Mouse (Mus musculus): Measurements from ENCODE around the gene Snrnp25.
"Not testable (repeated sequence)": the region's sequence is repeated elsewhere in the genome, so short reads cannot be mapped to it uniquely, and the experiment has no call there.

Snrnp25 gene

GRCm38 (mm10) chr11:32194626-32195025 is 10.6 kb upstream of the Snrnp25 start:
- DNase-seq (ENCODE audit: low spot score in 2 of 2), result peak in 1 of 2 experiments; percentile 55

DNA sequence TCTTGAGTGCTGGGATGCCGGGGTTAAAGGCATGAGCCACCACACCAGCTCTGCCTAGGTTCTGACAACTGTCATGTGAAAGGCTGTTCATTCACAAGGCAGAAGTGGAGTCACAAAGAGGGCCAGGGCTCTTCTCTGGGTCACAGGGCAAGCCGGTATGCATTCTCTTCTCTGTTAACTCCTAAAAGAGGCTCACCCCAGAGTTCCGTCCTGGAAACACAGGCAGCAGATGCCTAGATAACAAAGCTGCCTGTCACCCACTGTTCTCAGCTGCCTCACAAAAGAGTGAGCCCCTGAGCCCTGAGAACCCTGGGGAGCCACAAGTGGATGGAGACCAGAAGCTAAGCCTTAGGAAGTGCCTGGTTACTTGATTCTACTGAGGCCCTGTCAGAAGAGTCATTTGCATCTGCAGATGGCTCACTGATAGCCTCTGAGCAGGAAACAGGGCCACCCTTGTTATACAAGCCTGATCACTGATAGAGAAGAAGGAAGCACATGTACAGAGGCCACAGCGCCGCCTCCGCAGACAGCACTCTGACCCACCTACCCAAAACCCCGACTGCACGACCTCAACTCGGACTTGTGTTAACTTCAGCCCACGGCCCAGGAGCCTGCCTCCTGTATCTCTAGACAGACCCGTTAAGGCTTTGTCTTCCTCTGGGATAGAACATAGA is 9.2 kb upstream of the Snrnp25 start:
- DNase-seq (ENCODE audit: low spot score in 2 of 2), result peak in 1 of 2 experiments; percentile 38

GRCm38 (mm10) chr11:32196727-32197126 is 8.5 kb upstream of the Snrnp25 start:
- DNase-seq (ENCODE audit: low spot score in 2 of 2), result peak in 1 of 2 experiments; percentile 44

DNA sequence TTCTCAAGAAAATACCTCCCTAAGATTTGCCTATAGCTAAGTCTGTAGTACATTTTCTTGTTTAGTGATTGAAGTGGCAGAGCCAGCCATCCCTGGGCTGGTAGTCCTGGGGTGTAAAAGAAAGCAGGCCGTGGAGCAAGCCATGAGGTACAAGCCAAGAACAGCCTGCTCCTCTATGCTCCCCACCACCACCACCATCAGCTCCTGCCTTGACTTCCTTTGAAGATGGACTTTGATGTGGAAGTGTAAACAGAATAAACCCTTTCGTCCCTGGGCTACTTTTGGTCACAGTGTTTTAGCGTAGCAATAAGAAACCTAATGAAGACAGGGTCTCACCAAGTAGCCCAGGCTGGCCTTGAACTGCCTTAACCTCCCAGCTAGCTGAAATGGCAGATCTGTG is 7.4 kb upstream of the Snrnp25 start:
- no peak for DNase-seq (ENCODE audit: low spot score in 2 of 2)

GRCm38 (mm10) chr11:32198256-32198955 is 6.8 kb upstream of the Snrnp25 start:
- DNase-seq (ENCODE audit: low spot score in 2 of 2), result no peak

- DNase-seq (ENCODE audit: low spot score in 2 of 2), result no peak
Observed at GRCm38 (mm10) chr11:32199230-32199629, 6.0 kb upstream of the Snrnp25 start.

- DNase-seq (ENCODE audit: low spot score in 2 of 2), result no peak
Observed at GRCm38 (mm10) chr11:32200075-32200601, 5.1 kb upstream of the Snrnp25 start, which contains the start of gene Il9r. TSS of gene Il9r (minus strand) at chr11:32200279.

- not testable (repeated sequence) for DNase-seq (ENCODE audit: low spot score in 2 of 2)
Observed at GRCm38 (mm10) chr11:32200992-32201391, 4.2 kb upstream of the Snrnp25 start.

GRCm38 (mm10) chr11:32201922-32202685 is 3.1 kb upstream of the Snrnp25 start:
- DNase-seq (ENCODE audit: low spot score in 2 of 2), result no peak

DNA sequence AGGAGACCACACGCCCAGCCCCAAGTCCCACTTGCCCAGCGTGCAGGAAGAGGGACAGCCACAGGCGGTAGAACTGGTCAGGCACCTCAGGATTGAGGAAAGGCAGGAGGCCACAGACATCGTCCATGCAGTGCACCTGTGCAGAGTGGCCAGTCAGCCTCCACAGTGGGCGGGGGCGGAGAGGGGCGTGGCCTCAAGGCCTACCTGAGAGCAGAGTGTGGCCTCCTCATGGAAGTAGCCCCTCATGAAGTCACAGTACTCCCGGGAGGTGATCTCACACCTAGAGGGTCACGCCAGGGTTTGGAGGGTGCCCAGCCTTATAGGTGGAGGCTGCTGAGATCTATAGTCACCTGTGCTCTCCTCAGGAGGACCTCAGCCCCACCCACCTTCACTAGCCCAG is 5.4 kb downstream of the Snrnp25 start:
- DNase-seq (ENCODE audit: low spot score in 2 of 2), result no peak

DNA sequence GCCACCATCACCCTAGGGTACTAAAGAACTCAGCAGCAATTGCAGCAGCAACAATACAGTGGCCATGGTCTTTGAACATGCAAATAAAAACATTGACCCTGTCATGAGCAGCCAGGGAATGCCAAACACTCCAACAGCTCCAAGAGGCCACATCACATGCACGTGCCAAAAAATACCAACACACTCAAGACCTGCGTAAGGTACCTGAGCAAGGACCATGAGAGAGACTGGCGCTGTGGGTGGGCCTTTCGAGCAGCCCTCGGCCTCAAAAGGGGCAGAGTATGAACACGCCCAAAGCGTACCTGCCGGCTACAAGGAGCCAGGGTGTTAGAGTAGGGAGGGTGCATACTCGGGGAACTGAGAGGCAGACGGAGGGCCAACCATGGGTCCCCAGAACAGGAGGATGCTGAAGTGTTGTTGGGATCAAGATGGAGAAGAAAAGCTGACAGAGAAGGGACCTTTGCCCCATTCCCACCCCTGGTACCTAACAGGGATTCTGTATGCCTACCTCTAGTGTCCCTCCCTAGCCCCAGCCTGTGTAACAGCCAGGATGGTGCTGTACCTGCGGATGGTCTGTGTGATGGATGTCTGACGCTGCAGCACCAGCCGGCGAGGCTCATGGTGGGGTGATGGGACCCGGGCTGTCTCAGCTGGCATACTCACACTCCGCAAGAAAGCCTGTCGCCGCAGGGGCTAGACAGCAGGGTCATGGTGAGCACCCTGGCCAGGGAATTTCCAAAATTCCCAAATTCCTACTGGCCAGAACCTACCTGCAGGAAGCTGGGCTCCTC is 10.4 kb downstream of the Snrnp25 start:
- DNase-seq (ENCODE audit: low spot score in 2 of 2), result no peak

GRCm38 (mm10) chr11:32216851-32217250 is 11.6 kb downstream of the Snrnp25 start:
- DNase-seq (ENCODE audit: low spot score in 2 of 2), result peak in 1 of 2 experiments; percentile 76

GRCm38 (mm10) chr11:32218501-32219050 is 13.4 kb downstream of the Snrnp25 start:
- no peak for DNase-seq (ENCODE audit: low spot score in 2 of 2)

DNA sequence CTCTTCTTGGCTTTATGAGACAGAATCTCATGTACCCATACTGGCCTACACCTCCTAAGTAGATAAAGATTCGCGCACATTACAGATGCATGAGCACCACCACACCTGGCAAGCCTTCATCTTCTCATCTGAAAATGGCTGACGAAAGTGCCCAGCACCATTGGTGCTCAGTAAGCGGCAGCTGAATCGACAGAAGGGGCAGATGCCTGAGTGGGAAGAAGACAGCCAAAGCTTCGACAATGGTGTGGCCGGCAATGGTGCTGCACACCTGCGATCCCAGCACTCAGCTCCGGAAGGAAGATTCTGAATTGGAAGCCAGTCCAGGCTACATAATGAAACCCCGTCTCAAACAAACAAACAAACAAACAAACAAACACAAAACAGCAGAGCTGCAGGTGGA is 14.1 kb downstream of the Snrnp25 start:
- DNase-seq (ENCODE audit: low spot score in 2 of 2), result no peak

GRCm38 (mm10) chr11:32220607-32221224 is 15.5 kb downstream of the Snrnp25 start:
- no peak for DNase-seq (ENCODE audit: low spot score in 2 of 2)

DNA sequence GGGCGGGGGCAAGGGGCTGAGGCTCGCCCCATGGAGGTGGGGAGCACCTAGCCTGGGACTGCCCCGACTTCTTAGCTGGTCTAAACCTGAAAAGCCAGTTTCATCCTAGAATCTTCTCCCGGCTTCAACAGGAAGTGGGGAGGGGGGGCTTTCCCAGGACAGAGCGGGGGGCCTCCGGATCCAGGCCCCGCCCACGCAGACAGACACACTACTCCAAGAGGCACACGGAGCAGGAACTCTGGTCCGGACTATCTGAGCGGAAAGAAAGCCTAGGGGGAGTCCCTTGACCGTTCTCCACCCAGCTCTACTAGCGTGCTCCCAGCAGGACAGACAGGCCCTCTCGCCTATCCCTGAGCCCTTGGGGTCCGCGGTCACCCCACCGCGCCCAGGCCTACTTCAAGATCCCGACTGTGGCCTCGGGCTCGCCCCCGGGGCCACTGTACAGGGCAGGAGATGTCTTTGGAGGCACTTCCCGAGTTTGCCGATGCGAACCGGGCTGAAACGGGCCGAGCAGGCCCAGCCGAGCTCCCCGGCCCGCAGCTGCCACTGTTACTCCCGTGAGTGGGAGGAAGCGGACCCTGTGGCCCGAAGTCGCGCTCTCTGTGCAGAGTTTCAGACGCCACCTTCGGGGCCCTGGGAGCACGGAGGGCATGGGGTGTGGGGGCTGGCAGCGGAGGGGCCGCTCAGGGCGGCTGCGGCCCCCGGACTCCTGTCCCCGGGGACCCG is 16.2 kb downstream of the Snrnp25 start:
- peak in 1 of 2 experiments; percentile 72 for DNase-seq (ENCODE audit: low spot score in 2 of 2)

GRCm38 (mm10) chr11:32221951-32222409 is 16.8 kb downstream of the Snrnp25 start, which contains the start of gene Rhbdf1:
TSS of gene Rhbdf1 (minus strand) at chr11:32222300.
- peak; percentile 73 to 77 for DNase-seq (ENCODE audit: low spot score in 2 of 2)

DNA sequence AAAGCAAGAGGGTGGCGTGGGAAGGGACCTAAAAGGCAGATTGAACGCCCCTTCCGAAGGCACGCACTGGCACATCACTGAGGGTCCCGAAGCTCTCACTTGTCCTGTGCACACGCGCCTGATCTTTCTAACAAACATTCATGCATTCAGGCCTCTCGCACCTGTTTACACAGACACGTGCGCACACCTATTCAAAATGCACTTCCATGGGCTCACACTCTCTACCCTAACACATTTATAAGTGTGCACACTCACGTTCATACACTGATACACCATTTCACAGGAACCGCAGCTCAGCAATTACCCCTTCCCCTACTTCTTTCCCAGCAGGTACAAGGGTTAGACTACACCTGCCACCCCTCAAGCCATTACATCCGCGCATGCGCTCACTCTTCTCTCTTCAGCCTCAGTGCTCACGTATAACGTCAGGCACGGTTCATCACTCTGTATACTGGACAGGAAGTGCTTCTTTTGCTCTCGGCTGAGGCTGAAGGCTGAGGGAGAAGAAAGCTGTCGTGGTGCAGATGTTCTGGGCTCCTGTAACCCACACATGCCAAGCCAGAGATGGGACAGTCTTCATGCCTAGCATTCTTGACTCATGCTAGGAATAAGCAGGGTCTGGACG is 17.5 kb downstream of the Snrnp25 start:
- no peak for DNase-seq (ENCODE audit: low spot score in 2 of 2)

GRCm38 (mm10) chr11:32223297-32223967 is 18.2 kb downstream of the Snrnp25 start:
- DNase-seq (ENCODE audit: low spot score in 2 of 2), result no peak

Data from urinary bladder, postnatal 4 days (tissue).